Mouse (Mus musculus) kidney, adult 2 months (tissue): Measurements from ENCODE around the gene Zc3h7b.

Experiments
- CTCF ChIP-seq: fragments of 200-500 bp; conservative IDR thresholded peaks from 2 replicates; pipeline ENCODE4 v1.5.1; 2011; ENCODE audit warnings: low read depth, mild to moderate bottlenecking, control low read depth, low read length, moderate library complexity, mixed read lengths; ENCODE audit not compliant: insufficient read depth, insufficient read length
- POLR2A ChIP-seq: fragments of 200-500 bp; IDR thresholded peaks from one replicate; pipeline ENCODE4 v1.6.1; 2011; ENCODE audit warnings: low read depth, low read length, control low read depth

GRCm38 (mm10) chr15:81810150-81810549, 65.3 kb downstream of the Zc3h7b start:
- TF ChIP-seq CTCF: no peak
- TF ChIP-seq POLR2A: peak; percentile 23
